Mouse (Mus musculus) brain, embryonic 18.5 days (tissue): ENCODE data around the gene Snd1.

Source experiments
- DNase-seq: peaks from one replicate; pipeline ENCODE4 v3.0.0-alpha.2; 2012; ENCODE audit warnings: low read depth, low spot score

Snd1 gene

DNA sequence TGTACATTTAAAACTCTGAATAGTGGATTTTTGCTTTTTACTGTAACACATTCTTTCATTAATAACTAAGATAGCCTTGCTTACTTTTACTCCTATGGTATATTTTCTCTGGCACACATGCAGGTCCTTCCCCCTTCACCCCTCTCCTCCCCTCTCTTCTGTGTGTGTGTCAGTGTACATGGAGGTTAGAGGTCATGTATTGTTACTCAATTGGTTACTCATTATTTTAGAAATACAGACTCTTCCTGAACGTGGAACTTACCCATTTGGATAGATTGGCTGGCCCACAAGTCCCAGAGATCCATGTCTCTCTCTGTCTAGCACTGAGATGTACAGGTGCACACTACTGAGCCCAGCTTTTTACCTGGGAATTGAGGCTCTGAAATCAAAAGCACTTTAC is 160.2 kb downstream of the Snd1 start:
- no peak for DNase-seq

DNA sequence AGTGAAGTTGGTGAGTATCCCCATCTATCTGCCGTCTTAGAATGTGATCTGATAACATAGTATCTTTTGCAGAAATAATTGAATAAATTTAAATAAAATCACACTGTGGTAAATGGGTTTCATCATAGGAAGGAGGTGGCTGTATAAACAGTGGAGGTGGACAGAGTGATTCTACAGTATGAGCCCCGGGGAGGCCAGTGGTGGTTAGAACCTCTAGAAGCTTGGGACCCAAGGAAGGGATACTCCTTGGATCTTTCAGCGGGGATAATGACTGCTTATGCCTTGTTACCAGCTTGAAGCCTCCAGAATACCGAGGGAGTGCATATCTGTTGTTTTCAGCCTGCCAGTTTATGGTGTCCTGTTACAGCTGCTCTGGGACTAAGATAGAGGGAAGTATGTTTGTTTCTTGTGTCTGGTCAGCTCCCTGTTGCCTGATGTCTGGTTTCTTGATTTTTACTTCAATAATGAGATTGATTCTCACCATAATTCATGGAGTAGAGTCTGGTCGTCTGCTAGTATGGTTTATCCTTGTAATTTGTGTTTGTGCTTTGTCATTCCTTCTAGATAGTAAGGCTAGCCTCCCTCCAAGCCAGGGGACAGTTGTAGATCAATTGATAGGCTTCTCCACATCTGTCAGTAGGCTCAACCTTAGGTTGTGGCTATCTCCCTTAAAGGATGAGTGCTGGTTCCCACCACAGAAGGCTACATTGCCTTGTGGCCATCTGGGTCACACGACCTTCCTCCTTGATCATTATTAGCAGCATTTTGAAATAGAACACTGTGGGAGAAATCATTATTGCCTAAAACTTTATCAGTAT is 160.8 kb downstream of the Snd1 start:
- no peak for DNase-seq

DNA sequence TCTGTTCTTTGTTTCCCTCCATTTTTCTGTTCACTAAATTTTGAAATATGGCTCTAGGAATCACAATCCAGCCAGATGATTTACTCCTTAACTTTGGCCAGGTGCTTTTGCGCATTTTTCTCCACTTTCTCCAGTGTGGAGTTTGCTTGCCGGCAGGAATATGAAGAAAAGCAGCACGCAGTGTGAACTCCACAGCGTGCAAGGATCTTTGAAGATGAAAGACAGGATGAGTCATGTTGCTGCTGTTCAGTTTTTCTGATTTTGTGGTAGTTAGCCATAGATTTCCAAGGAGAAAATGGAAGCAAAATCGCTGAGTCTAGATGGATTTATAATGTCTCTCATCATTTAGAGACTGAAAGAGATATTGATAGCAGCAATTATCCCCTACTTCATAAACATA is 165.1 kb downstream of the Snd1 start:
- no peak for DNase-seq

DNA sequence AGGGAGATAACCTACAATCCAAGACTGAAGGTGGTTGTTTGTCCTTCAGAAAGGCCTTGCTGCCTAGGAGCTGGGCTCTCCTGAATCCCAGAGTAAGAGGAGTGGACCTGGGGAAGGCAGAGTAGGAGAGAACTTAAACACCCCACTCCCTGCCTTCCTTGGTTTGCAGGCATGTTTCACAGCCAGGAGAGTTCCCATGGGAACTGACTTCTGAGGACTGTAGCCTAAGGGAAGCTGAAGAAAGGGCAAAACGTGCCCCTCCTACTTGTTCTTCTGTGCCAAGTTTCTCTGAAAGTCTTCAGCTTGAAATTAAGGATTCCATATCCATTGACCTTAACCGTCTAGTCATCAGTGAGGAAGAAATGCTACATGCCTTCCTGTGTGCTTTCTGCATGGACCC is 168.0 kb downstream of the Snd1 start:
- DNase-seq = no peak

DNA sequence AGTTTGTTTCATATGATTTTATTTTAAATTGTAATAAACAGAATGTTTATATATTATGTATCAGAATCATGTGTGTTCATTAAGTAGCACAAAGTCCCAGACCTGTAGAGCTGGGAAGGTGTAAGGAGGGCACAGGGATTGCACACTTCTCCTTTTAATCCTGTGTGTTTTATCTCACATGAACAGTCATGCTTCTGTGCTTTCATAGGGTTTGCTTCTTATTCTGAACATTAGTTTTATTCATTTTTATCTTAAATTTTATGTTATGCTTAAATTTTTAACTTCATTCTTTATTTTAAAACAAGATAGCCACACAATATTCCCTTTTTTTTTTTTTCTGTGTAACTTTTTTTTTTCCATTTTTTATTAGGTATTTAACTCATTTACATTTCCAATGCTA is 170.3 kb downstream of the Snd1 start:
- no peak for DNase-seq

DNA sequence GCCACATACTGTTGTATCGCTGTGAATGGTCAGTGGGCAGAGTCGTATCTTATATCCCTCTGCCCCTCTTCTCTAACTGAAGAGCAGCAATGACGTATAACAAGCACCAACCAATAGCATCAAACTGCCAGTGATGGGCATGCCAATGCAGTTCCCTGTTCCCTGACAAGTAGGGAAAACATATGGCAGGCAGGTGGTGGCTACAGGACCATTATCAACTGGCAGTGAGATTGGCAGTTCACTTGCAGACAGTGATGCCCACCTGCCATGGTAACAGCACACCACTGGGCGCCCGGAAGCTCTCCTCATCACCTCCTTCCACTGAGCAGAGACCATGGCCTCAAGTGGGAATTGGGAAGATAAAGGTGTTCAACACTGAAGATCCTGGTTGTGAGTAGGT is 181.6 kb downstream of the Snd1 start:
- no peak for DNase-seq

DNA sequence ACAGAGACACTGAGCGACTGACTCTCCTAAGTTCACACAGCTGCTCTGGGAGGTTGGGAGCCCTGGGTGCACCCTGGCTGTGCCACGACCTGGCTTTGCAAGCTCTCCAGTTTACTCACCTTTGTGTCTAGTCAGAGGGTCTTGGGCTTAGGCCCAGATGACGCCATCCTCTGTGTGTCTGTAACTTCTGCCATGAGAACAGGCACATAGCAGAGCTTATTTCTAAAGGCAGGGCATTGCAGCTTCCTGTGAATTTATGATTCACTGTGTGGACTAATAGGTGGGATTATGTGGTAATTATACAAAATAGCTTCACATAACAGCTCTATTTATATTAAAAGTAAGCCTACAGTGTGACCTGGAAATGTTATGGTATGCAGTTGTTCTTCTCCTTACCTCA is 188.1 kb downstream of the Snd1 start:
- DNase-seq = no peak

DNA sequence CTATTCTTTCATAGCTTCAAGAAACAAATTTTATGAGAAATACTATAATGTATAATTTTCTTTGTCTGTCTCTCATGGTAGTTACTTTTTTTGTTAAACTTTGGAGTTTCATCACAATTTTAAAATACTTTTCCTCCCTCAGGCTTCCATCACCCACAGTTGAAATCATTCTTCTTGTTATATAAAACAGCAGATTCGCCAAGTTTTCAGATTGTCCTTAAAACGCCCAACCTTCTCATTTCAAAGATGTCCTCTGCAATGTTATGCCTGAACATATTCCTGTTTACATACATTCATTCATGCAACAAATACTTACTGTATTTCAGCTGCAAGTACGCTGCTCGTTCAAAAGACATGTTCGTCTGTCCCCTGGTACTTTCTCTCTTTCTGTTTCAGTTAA is 188.7 kb downstream of the Snd1 start:
- DNase-seq = no peak

DNA sequence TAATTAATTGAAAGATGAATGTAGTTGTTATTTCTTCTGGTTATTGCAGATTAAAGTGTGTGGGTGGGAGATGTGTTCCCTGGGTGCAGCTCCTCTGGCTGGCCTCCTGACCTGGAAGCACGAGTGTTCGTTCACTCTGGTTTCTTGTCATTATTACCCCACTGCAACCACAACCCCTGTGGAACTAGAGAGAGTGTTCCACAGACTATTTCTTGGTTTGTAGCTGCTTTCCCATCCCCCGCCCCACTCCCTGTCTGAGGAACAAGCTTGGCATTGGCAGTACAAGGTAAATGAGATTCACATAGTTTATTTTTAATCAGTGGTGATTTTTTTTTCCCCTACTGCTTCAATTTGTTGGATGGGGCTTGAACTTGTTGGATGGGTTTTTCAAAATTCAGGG is 189.8 kb downstream of the Snd1 start:
- no peak for DNase-seq

DNA sequence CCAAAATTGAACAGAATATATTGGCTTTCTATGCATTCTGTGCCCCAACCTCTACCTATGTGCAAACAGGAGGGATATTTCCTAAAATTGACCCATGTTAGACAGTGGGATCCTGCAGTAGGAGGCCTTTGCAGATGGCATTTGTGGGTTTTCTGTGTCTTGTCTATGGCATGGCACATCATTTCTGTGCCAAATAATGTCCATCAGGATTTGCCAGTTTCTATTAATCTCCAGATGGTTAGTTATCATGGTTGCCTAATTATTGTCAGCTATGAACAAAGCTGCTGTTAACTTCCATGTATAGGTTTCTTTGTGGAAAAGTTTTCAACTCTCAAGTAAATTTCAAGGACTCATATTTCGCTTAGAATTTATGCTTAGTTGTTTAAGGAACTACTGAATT is 192.6 kb downstream of the Snd1 start:
- DNase-seq = no peak

DNA sequence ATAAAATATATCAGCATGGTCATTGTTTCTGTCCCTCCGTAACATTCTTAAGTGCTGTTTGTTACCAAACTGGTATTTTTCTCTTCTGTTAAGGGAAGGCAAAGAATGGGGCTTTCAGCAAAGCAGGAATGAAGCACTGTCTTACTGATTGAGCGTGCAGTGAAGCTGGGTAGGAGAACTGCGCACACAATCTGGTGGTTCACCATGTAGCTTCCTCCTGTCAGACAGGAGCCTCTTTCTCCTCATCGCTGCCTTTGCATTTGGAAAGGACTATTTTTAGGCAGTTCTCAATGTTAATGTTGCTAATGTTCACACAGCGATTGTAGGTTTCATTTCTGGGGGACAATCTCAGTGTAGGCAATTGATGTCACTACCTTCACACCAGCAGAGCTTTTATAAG is 194.3 kb downstream of the Snd1 start:
- no peak for DNase-seq

DNA sequence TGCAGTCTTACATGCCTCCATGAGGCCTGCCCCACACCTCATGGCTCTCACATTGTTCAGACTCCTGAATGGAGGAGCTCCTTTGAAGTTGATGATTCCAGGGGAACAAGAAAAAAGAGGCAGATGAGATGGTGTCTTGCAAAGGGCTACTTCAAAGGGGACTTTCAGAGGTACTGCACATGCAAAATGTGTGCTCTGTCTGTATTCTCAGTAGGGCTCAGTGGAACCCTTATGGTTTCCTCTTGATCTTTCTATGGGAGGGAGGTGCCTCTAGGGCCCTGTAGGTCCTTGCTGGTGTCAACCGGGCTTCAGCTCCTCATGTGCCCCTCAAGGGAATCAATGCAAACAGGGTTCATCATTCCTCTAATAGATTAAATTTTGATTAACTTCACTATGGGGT is 197.4 kb downstream of the Snd1 start:
- DNase-seq = no peak

DNA sequence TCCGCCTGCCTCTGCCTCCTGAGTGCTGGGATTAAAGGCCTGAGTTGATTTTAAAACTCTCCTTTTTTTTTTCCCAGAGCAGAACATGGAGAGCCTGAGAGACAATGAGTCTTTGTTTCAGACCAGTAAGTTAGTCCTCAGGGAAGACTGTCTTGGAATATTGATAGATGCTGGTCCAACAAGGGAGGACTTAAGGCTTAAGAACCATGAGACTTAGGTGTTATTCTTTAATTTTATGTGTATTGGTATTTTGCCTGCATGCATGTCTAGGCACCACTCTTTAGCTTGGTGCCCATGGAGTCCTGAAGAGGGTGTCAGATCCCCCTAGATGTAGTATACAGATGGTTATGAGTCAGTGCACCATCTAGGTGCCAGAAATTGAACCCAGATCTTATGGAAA is 199.7 kb downstream of the Snd1 start:
- no peak for DNase-seq

DNA sequence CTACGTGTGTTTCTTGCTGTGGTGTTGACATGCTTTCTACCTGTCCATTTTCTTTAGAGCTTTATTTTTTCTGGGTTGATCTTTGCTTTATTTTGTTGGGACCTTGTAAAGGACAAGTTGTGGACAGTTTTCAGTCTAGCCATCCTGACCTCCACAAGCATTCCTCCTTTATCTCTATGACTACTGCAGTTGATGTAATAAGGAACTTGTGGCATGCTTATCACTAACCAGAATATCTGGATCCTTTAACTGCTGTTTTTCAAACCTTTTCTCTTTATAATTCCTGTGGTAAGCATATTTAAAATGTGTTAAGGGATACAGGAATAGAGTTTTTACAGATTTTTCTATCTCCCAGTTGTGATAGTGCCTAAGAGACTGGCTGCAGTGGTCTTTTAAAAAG is 204.0 kb downstream of the Snd1 start:
- no peak for DNase-seq

DNA sequence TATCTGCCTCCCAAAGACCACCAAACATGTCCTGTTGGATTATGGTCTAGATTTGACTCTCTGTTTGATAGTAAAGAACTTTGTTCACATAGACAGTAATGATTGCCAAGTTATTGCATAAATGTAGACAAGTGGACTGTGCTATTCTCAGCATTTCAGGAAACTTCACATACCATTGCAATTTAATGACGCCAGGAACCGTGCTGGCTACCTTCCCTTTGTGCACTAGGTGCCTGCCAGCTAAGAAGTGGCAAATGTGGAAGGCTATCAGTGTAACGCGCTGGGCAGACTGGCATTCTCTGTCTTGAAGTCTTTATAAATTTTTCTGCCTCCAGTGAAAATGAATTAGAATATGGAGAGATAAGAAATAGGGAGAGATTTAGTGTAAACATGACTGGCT is 205.6 kb downstream of the Snd1 start:
- no peak for DNase-seq

DNA sequence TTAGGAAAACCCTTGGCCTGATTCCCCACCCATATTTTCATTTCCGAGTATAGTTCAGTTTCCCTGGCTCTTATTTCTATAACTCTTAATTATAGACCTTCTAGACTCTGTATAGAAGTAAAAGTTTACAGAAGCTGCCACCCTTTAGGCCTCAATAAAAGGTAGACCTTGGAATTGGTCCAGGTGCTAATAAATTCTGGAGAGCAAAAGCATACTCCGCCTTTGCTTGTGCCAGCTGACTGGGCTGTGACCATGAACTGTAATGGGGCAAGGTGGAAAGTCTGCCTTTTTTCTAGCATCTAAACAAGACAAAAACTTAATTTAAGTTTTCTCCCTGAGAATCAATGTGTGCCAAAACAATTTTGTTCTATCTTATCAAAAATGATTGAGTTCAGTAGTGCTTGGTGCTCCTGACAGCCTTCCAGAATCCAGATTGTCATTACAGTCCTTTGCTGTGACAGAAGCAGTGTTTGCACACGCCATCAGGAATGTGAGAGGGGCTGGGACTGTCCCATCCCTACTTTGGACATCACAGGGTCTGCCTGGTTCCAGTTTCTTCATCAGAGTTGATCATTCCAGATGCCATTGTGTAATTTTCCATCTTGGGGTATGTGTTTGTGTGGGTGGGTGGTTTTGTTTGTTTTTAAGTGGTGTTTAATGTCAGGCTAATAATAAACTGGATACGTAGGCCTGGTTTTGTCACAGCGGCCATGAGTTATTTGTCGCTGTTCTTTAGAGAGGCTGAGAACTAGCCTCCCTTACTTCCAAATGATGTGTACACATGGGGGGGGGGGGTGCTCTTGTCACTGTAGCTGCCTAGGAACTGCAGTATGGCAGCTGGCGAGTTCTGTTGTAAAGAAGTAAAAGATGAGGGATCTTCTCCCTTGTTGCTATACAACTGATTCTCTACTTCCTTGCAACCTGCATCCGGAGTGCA is 206.8 kb downstream of the Snd1 start:
- DNase-seq = no peak

DNA sequence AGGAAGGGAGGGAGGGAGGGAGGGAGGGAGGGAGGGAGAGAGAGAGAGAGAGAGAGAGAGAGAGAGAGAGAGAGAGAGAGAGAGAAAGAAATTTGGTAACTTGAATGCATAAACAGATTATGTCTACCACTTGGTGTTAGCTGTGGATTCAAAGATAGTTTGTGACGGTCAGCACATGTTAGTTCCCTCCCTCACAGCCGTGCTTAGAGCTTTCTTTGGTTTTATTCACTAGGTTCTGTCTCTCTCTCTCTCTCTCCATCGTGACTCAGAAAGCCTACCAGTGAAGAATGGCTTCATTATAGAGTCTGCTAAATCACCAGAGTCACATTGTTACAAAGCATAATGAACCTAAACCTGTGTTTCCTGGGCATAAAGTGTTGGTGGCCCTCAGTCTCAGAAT is 210.1 kb downstream of the Snd1 start:
- DNase-seq = no peak

DNA sequence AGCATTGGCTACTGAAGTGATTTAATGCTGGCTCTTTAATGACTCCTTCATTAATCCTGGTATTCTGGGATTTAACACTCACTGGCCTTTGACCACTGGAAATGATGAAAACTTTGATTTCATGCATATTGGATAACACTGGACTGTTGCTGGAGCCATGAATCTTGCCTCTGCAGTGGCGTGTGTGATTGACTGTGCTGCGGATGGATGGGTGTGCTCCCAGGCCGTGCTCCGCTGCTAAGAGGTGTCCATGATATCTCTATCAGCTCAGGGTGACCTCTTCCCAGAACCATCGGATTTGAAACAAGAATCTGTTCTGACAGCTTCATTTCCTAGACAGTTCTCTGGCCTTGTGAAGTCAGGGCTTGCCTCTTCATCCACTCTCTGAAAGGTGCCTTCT is 210.8 kb downstream of the Snd1 start:
- no peak for DNase-seq

DNA sequence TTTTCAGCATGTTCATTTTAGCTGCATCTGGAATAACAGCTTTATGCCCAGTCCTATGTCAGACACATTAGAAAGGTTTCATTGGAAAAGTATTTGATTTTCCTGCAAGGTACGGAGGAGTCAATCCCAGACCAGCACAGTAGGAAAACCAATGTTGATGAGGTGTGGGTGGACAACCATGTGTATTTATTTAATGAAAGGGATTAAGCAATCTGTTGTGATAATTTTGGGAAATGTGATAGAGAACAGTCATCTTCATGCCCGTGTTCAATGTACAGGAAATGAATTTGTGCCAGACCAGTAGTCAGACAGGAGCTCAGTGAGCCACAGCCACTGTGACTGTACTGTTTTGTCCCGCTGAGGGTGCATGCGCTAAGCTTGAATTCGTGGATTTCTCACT is 212.8 kb downstream of the Snd1 start:
- DNase-seq = no peak

DNA sequence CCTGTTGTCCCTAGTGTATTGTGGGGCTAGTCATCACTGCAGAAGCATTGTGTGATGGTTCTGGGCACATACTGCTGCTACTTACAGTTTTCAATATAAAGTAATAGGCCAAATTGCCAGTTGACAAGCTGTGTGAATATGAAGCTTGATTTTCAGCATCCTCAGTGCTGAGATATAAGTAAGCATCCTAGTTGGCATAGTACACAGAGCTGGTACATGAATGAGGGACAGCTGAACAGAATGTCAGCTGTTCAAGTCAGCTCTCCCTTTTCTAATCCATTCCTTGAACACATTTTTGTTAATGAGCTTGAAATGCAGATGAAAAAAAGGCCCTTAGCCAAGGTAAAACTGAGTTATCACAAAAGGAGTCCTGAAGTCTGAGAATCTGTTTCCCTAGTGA is 217.7 kb downstream of the Snd1 start:
- DNase-seq = no peak

DNA sequence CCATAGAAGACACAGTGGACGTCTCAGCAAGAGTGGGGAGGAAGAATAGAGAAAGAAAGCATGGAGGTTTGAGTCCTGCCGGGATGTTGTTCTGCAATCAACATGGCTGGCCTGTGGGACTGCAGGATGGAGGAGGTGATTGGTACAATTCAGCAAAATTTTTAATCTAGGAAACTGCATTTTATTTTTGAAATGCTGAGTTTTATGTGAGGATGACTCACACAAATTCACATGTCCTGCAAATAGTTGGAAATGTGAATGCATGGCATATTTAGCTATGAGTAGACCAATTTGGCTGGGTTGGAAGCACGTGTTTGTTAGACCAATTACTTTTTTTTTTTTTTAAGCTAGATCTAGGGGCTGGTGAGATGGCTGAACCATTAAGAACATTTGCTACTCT is 222.3 kb downstream of the Snd1 start:
- no peak for DNase-seq

DNA sequence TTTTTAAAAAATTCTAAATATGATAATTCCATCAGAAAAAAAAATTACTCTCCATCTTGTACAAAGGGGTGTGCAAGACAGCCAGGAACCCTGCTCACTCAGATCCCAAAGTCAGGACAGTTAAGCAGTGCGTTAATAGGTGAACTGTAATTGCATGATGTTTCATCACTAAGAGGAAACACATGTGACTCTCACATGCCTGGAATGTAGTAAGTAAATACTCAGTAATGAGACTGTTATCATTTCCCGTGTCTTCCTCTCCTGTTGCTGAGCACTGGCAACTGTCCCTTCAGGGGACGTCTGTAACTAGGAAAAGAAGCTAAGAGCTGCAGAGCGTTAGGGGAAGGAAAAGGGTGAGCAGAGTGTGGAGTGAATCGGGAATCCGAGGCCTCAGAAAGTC is 229.7 kb downstream of the Snd1 start:
- DNase-seq = no peak
